Mouse (Mus musculus): ENCODE data around the gene Hhipl1. TPM values are rescaled to one million over a fixed set of nuclear protein-coding genes. Genes with fewer than 3 reads are reported as not detected.

Gene Hhipl1
- total RNA-seq, 2 experiments from 2014 or later: not detected

DNA sequence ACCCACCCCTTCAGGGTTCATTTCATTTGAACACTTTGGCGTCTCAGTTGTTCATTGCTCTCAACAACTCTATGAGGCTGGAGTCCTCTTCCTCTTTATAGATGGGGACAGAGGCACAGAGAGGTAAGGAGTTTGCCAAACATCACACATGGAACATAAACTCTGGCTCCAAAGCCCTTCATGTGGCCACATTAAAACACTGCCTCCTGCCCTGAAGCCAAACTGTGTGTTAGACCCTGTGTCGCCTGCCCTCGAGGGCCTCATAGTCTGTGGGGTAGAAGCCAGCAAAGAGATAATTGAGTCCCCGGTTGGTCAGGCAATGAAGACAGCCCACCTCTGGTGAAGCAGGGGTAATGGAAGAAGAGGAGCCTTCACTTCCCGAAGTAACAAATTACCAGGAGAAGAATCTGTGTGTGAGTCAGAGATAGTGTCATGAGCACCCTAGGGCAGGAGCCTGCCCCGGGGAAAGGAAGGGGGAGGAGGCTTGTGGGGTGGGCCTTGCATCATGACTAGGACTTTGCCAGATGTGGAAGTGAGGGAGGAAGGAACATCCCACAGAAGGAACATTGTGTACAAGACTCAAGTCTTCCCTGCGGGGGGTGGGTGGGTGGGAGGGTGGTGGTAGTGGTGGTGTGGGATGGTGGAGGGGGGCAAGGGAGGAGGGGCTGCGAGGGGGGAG lies 3.2 kb downstream of the Hhipl1 start:
- ATAC-seq (replicated peaks; ENCODE audit: low FRiP score, low TSS enrichment, poor library complexity, severe bottlenecking): no peak

GRCm38 (mm10) chr12:108310041-108310440 lies 4.0 kb downstream of the Hhipl1 start:
- ATAC-seq (replicated peaks; ENCODE audit: low FRiP score, low TSS enrichment, poor library complexity, severe bottlenecking): no peak

DNA sequence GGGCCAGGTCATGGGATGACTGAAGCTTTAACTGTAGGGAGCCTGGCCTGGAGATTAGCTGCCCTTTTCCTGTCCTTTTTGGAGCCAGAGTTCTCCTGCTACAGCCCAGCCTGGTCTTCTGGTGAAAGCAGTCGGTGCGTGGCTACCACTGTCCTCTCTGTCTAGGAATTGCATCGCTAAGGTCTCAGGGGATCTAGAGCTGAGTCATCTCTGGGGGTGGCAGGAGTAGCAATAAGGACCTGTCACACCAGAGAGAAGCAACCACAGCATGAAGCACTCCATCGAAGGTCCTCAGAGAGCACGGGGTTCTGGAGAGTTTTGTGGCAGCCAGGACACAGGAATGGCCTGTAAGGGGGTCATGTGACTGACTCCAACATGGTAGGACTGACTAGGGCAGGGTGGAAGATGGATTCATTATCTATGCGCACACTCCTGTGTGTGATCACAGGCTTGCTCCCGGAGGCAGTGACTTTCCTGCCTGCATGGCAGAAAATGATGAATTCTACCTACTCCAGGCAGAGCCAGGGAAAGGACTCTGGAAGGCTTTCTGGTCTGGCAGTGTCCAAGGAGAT lies 4.5 kb downstream of the Hhipl1 start:
- no peak for ATAC-seq (replicated peaks; ENCODE audit: low FRiP score, low TSS enrichment, poor library complexity, severe bottlenecking)

DNA sequence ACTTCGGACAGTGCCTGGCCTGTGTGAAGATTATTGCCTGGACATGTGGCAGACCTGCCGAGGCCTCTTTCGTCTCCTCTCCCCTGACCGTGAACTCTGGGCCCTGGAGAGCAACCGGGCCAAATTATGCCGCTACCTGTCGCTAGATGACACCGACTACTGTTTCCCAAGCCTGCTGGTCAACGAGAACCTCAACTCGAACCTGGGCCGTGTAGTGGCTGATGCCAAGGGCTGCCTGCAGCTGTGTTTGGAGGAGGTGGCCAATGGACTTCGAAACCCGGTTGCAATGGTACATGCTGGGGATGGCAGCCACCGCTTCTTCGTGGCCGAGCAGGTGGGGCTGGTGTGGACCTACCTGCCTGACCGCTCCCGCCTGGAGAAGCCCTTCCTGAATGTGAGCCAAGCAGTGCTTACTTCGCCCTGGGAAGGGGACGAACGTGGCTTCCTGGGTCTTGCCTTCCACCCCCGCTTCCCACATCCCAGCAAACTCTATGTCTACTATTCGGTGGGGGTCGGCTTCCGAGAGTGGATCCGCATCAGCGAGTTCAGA lies 5.7 kb downstream of the Hhipl1 start:
- no peak for ATAC-seq (replicated peaks; ENCODE audit: low FRiP score, low TSS enrichment, poor library complexity, severe bottlenecking)

DNA sequence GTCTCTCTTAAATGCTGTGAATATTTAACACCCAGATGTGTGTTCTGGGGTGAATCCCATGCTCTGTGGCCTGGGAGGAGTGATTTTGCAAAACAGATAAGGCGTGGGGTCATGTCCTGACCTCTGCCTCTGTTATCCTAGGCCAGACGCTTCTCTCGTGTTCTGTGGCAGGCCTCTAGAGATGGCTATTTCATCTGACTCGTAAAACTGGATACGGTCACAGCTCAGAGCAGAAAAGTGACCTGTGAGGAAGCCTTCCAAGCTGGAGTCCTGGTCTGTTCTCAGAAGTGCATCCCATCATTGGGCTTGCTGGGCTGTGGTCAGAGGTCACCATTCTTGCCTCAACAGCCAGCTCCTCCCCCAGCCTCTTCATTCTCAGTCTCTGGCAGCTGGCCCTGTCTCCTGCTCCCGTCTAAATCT lies 6.4 kb downstream of the Hhipl1 start:
- ATAC-seq (replicated peaks; ENCODE audit: low FRiP score, low TSS enrichment, poor library complexity, severe bottlenecking): no peak

GRCm38 (mm10) chr12:108313244-108313772 lies 7.2 kb downstream of the Hhipl1 start:
- ATAC-seq (replicated peaks; ENCODE audit: low FRiP score, low TSS enrichment, poor library complexity, severe bottlenecking): no peak

- ATAC-seq (replicated peaks; ENCODE audit: low FRiP score, low TSS enrichment, poor library complexity, severe bottlenecking): no peak
Observed at GRCm38 (mm10) chr12:108315818-108316217, 9.7 kb downstream of the Hhipl1 start.

DNA sequence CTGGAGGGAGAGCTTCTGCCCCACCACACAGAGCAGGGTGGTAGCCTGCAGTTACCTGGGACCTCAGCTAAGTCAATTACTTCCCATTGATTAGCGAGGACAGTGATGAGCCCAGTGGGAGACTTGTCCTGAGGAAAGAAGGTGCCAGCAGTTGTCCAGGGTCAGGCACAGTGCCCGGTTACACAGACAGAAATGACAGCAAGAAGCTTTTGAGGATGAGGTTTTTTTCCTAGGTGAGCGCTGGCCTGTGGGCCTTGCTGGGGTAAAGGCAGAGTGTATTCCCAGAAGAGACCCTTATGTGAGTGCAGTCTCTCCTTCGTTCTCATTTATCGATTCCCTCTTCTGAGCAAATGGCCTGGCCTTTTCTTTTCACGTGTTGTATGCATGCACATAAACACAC lies 10.6 kb downstream of the Hhipl1 start:
- no peak for ATAC-seq (replicated peaks; ENCODE audit: low FRiP score, low TSS enrichment, poor library complexity, severe bottlenecking)

GRCm38 (mm10) chr12:108317201-108317738 lies 11.2 kb downstream of the Hhipl1 start:
- ATAC-seq (replicated peaks; ENCODE audit: low FRiP score, low TSS enrichment, poor library complexity, severe bottlenecking): no peak; the same call in 1 of the 2 replicates

DNA sequence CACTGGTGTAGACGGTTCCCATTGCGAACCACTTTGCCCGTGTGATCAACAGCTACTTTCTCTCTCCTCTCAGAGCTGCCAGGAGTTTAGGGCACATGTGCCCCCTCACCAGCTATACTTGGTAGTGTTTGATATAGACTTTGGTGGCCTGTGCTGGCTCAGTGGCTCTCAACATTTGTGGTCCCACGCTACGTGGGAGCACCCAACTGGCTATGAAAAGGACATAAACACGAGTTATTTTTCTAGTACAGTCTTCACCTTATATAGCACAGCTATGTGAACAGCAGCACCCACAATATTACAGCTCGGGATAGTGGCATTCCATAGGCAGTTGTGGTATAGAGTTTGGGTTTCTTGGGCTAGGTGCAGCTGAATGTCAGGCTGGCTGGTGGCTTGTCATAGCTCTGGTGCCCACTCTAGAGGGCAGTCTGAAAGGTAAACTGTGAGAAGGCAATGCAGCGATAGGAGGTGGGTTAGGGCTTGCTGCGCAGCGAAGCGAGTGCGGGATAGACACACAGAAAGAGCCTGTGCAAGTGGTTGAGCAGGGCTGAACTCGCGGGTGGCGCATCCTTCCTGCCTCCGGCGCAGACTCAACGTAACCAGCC lies 11.9 kb downstream of the Hhipl1 start:
- no peak for ATAC-seq (replicated peaks; ENCODE audit: low FRiP score, low TSS enrichment, poor library complexity, severe bottlenecking)

DNA sequence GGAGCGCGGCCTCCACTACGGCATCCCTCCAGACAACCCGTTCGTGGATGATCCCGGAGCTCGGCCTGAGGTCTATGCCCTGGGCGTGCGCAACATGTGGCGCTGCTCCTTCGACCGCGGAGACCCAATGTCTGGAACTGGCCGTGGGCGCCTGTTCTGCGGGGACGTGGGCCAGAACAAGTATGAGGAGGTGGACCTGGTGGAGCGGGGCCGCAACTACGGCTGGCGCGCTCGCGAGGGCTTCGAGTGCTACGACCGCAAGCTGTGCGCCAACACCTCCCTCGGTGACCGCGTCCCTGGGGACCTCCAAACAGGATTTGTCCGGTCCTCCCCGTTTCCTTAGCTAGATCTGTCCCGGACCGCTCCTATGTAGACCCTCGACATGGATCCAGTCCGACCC lies 12.4 kb downstream of the Hhipl1 start:
- no peak for ATAC-seq (replicated peaks; ENCODE audit: low FRiP score, low TSS enrichment, poor library complexity, severe bottlenecking)

DNA sequence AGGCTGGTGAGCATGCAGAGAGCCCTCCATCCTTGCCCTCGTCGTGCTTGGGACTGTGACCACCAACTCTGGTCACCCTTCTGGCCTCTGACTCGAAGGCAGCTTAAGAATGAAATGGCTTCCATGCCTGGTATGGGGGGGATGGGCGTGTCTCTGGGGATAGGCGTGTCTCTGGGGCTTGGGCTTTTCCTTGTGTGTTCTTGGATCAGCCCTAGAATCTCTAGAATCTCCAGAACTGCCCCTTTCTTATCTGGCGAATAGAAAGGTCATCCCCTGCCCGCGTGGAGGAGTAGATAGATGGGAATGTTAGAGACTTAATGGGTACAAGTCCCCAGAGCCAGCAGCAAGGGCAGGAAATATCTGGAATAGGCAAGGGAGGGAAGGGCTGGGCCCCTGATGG lies 14.0 kb downstream of the Hhipl1 start:
- ATAC-seq (replicated peaks; ENCODE audit: low FRiP score, low TSS enrichment, poor library complexity, severe bottlenecking): no peak

- ATAC-seq (replicated peaks; ENCODE audit: low FRiP score, low TSS enrichment, poor library complexity, severe bottlenecking): no peak
Observed at GRCm38 (mm10) chr12:108326401-108326800, 20.3 kb downstream of the Hhipl1 start.

GRCm38 (mm10) chr12:108327889-108328491 lies 21.9 kb downstream of the Hhipl1 start:
- ATAC-seq (replicated peaks; ENCODE audit: low FRiP score, low TSS enrichment, poor library complexity, severe bottlenecking): no peak

DNA sequence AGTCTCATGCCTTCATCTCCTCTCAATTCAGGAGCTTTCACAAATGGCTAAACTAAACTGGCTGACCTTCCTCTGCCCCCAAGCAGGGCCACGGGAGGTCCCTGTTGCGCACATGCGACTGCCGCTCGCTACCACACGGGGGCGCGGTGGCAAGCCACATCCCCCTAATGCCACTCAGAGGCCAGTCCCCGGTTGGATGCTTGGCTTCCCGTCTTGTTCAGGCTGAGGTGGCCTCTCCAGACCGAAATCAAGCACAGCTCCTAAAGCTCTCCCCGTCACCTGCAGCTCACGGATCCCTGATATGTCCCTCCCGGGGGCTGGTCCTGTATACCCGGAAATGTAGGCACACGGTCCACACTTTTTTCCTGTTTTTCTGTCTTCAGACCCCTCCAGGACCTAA lies 27.0 kb downstream of the Hhipl1 start:
- ATAC-seq (replicated peaks; ENCODE audit: low FRiP score, low TSS enrichment, poor library complexity, severe bottlenecking): peak; percentile 71

DNA sequence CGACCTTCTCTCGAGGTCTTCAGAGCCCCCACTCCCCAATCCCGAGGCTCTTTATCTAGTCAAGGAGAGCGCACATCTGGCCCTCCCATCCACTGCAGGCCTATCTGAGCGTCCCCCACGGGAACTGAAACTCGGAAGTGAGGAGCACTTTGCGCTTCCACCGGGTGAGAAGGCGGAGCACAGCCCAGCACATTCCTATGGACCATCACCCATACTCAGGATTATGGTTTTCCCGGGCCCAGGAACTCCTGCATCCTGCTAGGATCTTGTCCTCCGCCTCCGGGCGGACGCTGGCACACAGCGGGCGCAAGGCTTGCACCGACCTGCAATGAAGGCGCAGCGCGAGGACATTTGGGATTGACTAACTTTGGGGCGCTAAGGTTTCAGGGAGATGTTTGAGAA lies 27.4 kb downstream of the Hhipl1 start:
- ATAC-seq (replicated peaks; ENCODE audit: low FRiP score, low TSS enrichment, poor library complexity, severe bottlenecking): peak; percentile 10; the same call in 1 of the 2 replicates

- peak; percentile 93 for ATAC-seq (replicated peaks; ENCODE audit: low FRiP score, low TSS enrichment, poor library complexity, severe bottlenecking)
Observed at GRCm38 (mm10) chr12:108333895-108334445, 27.9 kb downstream of the Hhipl1 start, which contains the start of gene Cyp46a1. TSS of gene Cyp46a1 (plus strand) at chr12:108334381.

GRCm38 (mm10) chr12:108334529-108334928 lies 28.5 kb downstream of the Hhipl1 start:
- no peak for ATAC-seq (replicated peaks; ENCODE audit: low FRiP score, low TSS enrichment, poor library complexity, severe bottlenecking)

DNA sequence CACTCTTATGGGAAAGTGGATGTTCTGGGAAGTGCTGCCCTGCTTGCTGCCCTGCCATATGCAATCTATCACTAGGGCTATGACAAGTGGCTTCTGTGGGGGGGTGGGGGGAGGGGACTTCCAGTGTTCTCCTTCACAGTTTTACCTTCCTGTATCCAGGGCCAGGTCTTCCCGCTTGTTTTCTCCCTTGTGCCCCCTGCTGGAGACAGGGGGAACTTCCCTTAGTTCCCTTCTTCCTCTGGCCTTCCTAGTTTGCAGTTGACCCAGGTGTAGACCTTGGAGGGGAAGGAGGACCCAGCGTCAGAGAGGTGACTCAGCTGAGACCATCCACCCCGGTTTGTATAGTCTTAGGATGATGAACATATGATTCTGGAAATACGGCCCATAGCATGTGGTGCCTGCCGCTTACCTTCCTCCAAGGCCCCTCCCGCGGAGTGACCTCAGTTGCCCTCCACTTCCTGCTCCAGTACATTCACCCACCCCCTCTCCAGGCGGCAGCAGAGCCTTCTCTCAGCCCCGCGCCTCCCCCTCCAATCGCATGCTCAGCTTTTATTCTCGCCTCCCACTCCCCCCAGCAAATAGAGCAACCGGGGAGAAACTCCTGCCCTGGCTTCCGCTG lies 32.6 kb downstream of the Hhipl1 start:
- ATAC-seq (replicated peaks; ENCODE audit: low FRiP score, low TSS enrichment, poor library complexity, severe bottlenecking): no peak
